Mouse (Mus musculus): Measurements from ENCODE around the gene Atg101.

The Atg101 gene

GRCm38 (mm10) chr15:101287361-101287760, 3.3 kb downstream of the Atg101 start:
- DNase-seq: no peak

GRCm38 (mm10) chr15:101290354-101290753, 6.3 kb downstream of the Atg101 start:
- DNase-seq: no peak

- DNase-seq: no peak
Measured at GRCm38 (mm10) chr15:101292012-101292411, 7.9 kb downstream of the Atg101 start.

GRCm38 (mm10) chr15:101293025-101293621, 9.1 kb downstream of the Atg101 start, which contains the start of gene 6030408B16Rik:
Gene 6030408B16Rik, plus strand, starts transcription at chr15:101293212.
- DNase-seq: no peak

DNA sequence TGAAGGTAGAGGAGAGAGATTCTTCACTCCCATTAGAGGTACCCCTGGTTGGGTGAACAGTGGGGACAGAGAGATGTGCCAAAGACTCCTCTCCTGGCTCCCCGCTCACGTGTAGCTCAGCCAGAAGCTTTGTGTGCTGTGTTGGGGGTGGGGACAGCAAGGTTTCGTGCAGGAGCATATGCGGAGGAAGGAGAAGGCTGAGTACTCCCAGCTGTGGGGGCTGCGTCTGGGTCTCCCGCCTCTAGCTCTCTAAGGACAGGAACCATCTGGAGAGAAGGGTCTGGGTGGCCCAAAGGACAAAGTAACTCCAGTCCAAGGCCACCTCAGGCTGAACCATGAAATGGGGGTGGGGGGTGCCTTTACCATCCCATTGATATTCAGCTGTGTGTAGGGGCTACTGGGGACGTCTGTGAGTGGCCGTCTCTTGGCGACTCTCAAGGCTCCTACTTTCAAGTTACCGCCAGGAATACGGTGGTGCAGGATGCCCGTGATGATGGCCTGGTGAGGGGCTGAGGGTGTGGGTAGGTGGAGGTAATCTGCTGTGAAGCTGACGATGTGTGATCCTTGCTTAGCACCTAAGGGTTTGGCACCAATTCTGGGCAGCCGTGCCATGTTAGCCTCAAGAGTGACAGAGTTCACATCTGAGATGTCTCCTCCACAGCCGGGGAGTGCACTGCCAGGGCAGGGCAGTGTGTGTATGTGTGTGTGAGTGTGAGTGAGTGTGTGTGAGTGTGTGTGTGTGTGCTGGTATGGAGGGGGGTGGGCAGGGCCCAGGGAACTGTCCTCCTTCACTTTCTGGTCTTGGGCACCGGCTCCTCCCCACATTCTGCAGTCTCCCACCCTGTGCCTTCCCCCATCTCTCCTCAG, 10.2 kb downstream of the Atg101 start:
- no peak for DNase-seq

GRCm38 (mm10) chr15:101295106-101295505, 11.0 kb downstream of the Atg101 start:
- DNase-seq: no peak

DNA sequence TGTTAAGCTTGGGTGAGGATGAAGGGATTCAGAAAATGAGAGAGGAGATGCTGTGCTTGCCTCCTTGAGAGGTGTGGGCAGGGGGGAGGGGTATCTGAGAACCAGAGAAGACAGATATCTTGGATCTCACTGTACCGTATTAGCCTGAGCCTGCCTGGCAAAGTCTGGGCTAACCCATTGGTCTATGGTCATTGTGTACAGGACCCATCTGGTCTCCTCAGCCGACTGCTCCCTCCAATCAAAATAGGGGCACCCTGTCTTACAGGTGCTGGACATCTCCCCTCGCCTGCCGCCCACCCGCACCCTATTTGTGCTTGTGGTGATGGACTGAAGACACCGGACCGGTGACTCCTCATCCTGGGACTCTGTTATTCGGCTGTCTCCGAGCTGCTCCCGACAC, 11.5 kb downstream of the Atg101 start:
- no peak for DNase-seq

GRCm38 (mm10) chr15:101296091-101296490, 12.0 kb downstream of the Atg101 start:
- DNase-seq: no peak

DNA sequence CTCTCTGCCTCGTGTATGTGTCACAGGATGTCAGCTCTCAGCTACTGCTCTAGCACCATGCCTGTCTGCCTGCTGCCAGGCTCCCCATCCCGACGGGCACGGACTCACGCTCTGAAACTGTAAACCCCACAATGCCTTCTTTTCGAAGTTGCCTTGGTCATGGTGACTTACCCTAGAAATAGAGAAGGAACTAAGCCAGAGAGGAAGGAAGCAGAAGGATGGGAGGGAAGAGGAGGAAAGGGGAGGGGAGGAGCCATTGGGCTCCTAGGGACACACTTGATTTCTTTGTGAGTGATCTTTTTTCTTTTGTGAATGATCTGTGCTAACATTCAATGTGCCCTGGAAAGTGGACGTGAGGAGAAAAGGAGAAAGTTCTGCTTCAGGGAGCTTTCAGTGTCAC, 13.9 kb downstream of the Atg101 start:
- DNase-seq: no peak

GRCm38 (mm10) chr15:101298550-101298949, 14.5 kb downstream of the Atg101 start:
- no peak for DNase-seq

DNA sequence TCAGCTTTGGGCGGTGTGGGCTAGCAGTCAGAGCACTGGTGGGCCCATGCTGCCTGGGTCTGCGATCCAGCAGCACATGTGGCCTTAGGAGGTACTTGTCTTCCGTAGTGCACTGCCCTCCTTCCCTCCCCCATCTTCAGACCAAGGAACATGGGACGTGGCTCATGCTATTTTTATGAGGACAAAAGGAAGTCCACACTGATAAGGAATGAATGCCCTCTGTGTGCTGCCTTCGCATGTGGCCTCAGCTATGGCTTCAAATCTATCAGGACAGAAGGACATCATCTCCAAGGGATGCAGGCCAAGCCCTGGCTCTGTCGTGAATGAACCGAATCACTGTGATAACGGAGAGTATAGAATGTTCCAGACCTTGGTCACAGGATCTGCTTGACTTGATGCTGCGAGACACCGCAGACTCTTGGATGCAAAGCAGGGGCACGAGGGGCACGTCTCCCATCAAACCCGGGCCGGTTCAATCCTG, 15.4 kb downstream of the Atg101 start:
- DNase-seq: no peak

DNA sequence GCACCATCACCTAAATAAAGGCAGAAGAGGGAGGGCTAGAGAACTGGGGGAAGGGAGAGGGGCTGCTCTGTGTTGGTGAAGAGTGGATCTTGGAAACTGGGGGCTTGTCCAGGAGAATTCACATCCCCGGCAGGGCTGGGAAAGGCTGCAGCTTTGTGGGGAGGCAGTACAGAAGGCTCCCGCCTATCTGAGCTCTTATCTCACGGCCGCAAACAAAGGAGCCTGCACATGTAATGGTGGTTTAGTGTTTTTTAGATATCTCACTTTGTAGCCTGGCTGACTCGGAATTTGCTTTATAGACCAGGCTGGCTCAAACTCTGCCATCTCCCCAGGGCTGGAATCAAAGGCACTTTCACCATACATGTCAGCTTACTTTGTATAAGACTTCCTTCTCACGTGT, 16.1 kb downstream of the Atg101 start:
- DNase-seq: no peak

DNA sequence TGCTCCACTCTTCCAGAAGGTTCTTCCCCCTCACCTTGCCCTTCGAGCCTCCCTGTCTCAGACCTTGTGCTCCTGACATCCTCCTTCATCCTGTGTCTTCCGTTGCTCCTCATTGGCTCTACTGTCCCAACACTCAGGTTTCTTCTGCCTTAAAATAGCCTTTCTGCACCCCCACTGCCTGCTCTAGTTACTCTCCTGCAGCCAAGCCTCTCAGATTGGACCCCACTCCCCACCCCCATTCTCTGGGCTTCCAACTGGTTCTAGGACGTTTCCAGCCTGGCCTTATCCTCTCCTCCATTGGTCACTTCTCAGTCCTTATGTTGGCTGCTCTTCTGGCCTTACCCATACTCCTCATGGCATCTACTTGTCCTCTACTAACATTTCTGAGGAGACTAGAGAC, 18.1 kb downstream of the Atg101 start:
- DNase-seq: no peak

DNA sequence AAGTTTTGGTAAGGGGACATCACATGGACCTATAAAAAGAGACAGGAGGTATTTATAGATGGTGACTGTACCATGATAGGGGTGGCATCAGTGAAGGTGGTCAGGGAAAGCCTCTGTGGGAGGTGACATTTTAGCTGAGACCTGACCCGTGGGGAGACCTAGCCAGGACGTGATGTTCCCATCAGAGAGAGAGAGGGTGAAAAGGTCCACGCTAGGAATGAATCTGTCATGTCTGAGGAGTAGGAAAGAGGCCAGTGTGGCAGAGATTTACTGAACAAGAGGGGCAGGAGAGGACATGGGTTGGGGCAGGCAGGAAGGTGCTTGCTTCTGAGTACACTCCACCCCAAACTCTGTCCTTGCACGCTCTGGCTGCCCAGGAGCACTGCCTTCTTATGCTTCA, 19.8 kb downstream of the Atg101 start:
- DNase-seq: no peak

- peak; percentile 83 for DNase-seq
Measured at GRCm38 (mm10) chr15:101306459-101306858, 22.4 kb downstream of the Atg101 start.

DNA sequence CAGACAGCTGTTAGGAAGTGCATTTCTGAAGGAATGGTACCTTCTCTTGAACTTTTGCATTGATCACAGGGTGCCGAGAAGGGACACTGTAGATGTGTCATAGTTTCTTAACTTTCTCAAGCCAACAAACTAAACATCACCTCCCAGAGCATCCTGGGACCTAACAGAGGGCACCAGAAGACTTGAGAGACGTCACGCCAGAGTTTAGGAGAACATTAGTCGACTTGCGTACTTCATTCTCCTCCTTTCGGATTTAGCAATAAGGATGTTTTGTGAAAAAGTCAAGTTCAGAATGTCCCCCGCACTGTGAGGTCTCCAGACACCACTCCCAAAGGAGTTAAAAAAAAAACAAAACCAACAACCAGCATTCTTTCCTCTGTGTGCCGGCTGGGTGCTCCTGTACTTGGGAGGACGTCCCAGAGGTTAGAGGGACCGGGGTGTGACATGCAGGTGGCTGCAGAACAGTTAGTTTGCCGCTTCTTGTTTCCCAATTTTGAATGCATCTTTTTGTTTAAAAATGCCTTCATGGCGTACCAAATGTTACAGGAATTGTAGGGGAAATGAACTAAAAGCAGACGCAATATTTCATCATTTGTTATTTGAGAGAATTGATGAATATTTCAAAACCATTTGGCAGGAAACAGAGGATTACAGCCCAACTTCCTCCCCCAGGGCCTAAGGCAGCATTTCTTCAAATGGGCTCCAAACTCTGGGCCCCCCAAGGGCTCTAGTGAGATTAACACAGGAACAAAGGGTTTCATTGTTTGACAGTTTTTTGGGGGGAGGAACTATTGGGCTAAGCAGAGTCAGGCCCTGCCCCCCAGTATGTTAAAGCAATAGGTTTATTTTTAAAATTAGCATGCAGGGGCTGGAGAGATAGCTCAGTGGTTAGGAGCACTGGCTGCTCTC, 24.6 kb downstream of the Atg101 start:
- DNase-seq: peak; percentile 56

DNA sequence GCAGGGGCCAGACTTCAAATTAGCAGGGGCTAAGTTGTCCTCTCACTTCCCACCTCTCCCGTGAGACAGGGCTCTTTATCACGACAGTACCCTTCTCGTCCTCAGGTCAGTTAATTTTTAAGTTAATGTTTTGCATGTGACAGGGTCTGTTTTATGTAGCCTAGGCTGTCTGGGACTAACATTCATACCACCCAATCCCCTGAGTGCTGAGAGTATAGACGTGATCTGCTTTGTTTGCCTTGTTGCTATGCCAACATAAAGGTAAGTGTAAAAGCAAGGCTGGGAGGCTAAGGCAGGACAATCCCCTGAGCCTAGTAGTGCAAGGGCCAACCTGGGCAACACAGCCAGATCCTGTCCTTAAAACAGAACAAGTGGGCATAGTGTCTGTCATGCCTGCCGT, 25.4 kb downstream of the Atg101 start:
- DNase-seq: no peak

- DNase-seq: peak; percentile 82
Measured at GRCm38 (mm10) chr15:101311087-101311770, 27.2 kb downstream of the Atg101 start.

- DNase-seq: no peak
Measured at GRCm38 (mm10) chr15:101312006-101312405, 27.9 kb downstream of the Atg101 start.

- DNase-seq: no peak
Measured at GRCm38 (mm10) chr15:101315378-101315777, 31.3 kb downstream of the Atg101 start.

- DNase-seq: peak; percentile 94
Measured at GRCm38 (mm10) chr15:101315832-101316231, 31.8 kb downstream of the Atg101 start.

- no peak for DNase-seq
Measured at GRCm38 (mm10) chr15:101316279-101316912, 32.3 kb downstream of the Atg101 start.

Data from layer of hippocampus, adult 9-11 months (tissue).